ENCODE assay signal across 8 mouse cellular contexts in genomic region chr15:84854171-84854811, GRCm38 (mm10). TPM values are rescaled to one million over a fixed set of nuclear protein-coding genes. Genes with fewer than 3 reads are reported as not detected.
DNase-seq lines count a peak whose midpoint lies in the region; ATAC-seq and TF ChIP-seq lines count a peak whose summit lies in the region.

No protein-coding gene starts in this region.

- H3K9ac ChIP-seq in heart, adult 2 months (ENCODE audit: low read depth, low read length) = peak overlapping the region; percentile 3; the same call in 1 of the 2 replicates
- no peak overlapping the region for H3K9ac ChIP-seq in heart, embryonic 15.5 days
- peak overlapping the region; percentile 74 for H3K9ac ChIP-seq in neural tube, embryonic 15.5 days (replicated peaks)

- peak overlapping the region; percentile 100 for H3K4me2 ChIP-seq in heart, embryonic 15.5 days
- peak overlapping the region; percentile 96 for H3K4me2 ChIP-seq in neural tube, embryonic 15.5 days

- peak overlapping the region; percentile 71 for H3K4me3 ChIP-seq in heart, adult 2 months
- peak overlapping the region; percentile 96 for H3K4me3 ChIP-seq in cerebellum, adult 2 months (replicated peaks; ENCODE audit: insufficient read depth, low read depth, low read length)
- H3K4me3 ChIP-seq in heart, embryonic 15.5 days = peak overlapping the region; percentile 80
- H3K4me3 ChIP-seq in neural tube, embryonic 15.5 days (replicated peaks) = peak overlapping the region; percentile 81

- H3K36me3 ChIP-seq in heart, adult 2 months (ENCODE audit: control insufficient read depth, insufficient read depth, low read length) = no peaks in the 10 kb centered on the region
- H3K36me3 ChIP-seq in heart, embryonic 15.5 days = no peaks in the 10 kb centered on the region
- no peaks in the 10 kb centered on the region for H3K36me3 ChIP-seq in neural tube, embryonic 15.5 days

- DNase-seq in heart, adult 2 months = peak in 1 of 2 experiments; percentile 29
- no peak for DNase-seq in heart, adult 9 months (ENCODE audit: low spot score in 2 of 2)
- peak; percentile 34 for DNase-seq in 3134 (ENCODE audit: extremely low read depth, insufficient read length, low spot score)
- peak in 1 of 2 experiments; percentile 61 for DNase-seq in cerebellum, adult 2 months
- DNase-seq in left cerebral cortex, postnatal 4 days = peak; percentile 56
- no peak for DNase-seq in spleen, postnatal 36 days (ENCODE audit: low spot score in 2 of 2)

- no peak overlapping the region; the same call in 1 of the 2 replicates for H3K27ac ChIP-seq in heart, adult 2 months
- H3K27ac ChIP-seq in cerebellum, adult 2 months (ENCODE audit: insufficient read depth, low read length) = peak overlapping the region; percentile 94
- no peak overlapping the region for H3K27ac ChIP-seq in heart, embryonic 15.5 days
- peak overlapping the region; percentile 97 for H3K27ac ChIP-seq in neural tube, embryonic 15.5 days (replicated peaks)

- H3K27me3 ChIP-seq in heart, adult 2 months (ENCODE audit: control insufficient read depth, insufficient read depth, low read length) = no peaks in the 10 kb centered on the region
- H3K27me3 ChIP-seq in cerebellum, adult 2 months (ENCODE audit: control insufficient read depth, insufficient read depth, low read length) = no peaks in the 10 kb centered on the region
- peaks cover 31% of the 10 kb centered on the region for H3K27me3 ChIP-seq in heart, embryonic 15.5 days
- no peaks in the 10 kb centered on the region for H3K27me3 ChIP-seq in neural tube, embryonic 15.5 days (replicated peaks)

- WGBS in heart, adult 2 months = under 1% methylated on average over 49 of the region's 49 CpGs
- under 1% methylated on average over 49 of the region's 49 CpGs for WGBS in cerebellum, adult 2 months
- WGBS in heart, embryonic 15.5 days = under 1% methylated on average over 49 of the region's 49 CpGs
- under 1% methylated on average over 49 of the region's 49 CpGs for WGBS in neural tube, embryonic 15.5 days

- no peak for ATAC-seq in heart, embryonic 15.5 days (replicated peaks; ENCODE audit: insufficient number of reproducible peaks, insufficient read depth, low FRiP score, low read depth)
- no peak for ATAC-seq in neural tube, embryonic 15.5 days (ENCODE audit: low FRiP score)

- TF ChIP-seq EP300 in heart, adult 2 months (IDR thresholded peaks at IDR 0.05; ENCODE audit: insufficient read depth, low read depth, low read length) = no peak

- intact Hi-C loops in heart, adult 2 months (cut with DNase I) = loop anchor here (2.0 to 10.0 kb wide), 3 partner anchors 25 to 139 kb away; partner anchors contain the start of gene 5031439G07Rik
- intact Hi-C loops in left cerebral cortex, postnatal 4 days (cut with DNase I) = loop anchor here (10.0 kb wide), 1 partner anchor 71 kb away; the partner anchor contains the start of genes Gm29666 and Nup50

- TF ChIP-seq CTCF in heart, adult 2 months (IDR thresholded peaks at IDR 0.05) = no peak
- no peak for TF ChIP-seq CTCF in cerebellum, adult 2 months (IDR thresholded peaks at IDR 0.05; ENCODE audit: borderline replicate concordance, insufficient read depth, low read depth, low read length)

- 0 out of 2 replicates have a peak, but pooled peaks cover 2% of the 10 kb centered on the region for H3K79me2 ChIP-seq in heart, adult 2 months (replicated peaks; ENCODE audit: control insufficient read depth, insufficient read depth, low read length)

- no peak for TF ChIP-seq POLR2A in heart, adult 2 months (IDR thresholded peaks at IDR 0.05; ENCODE audit: insufficient read depth, low read depth, low read length)
- TF ChIP-seq POLR2A in cerebellum, adult 2 months (IDR thresholded peaks at IDR 0.05; ENCODE audit: borderline replicate concordance, insufficient read depth, low read length) = no peak

- H3K4me1 ChIP-seq in heart, adult 2 months (ENCODE audit: control insufficient read depth, insufficient read depth, low read length) = no peaks in the 10 kb centered on the region
- peaks cover 12% of the 10 kb centered on the region; the same call in 1 of the 2 replicates for H3K4me1 ChIP-seq in cerebellum, adult 2 months (ENCODE audit: control insufficient read depth, insufficient read depth, low read length)
- H3K4me1 ChIP-seq in heart, embryonic 15.5 days (replicated peaks) = peaks cover 45% of the 10 kb centered on the region
- peaks cover 59% of the 10 kb centered on the region for H3K4me1 ChIP-seq in neural tube, embryonic 15.5 days

- no peaks in the 10 kb centered on the region for H3K9me3 ChIP-seq in heart, embryonic 15.5 days (replicated peaks)
- no peaks in the 10 kb centered on the region for H3K9me3 ChIP-seq in neural tube, embryonic 15.5 days (replicated peaks)

RNA-seq across cellular contexts. Expression of gene Phf21b, which starts 1.6 kb away (rescaled TPM):
- 1 to 10 TPM; 1.1 TPM for total RNA-seq in heart, adult 2 months (2021)
- 3.3 and 4.1 TPM in 2 replicates for polyA plus RNA-seq in heart, adult 2 months (2012; rRNA removed)
- polyA plus RNA-seq in cerebellum, adult 2 months (2012; rRNA removed) = 36.5 and 37.1 TPM in 2 replicates
- 0.16 and 0.46 TPM in 2 replicates for polyA plus RNA-seq in heart, embryonic 15.5 days (2015; fragmentation: Nextera tagmentation; extraction: Ambion mirVana)
- 10 to 100 TPM in 1 of 2 experiments, 1 to 10 TPM in 1; 9.3 to 13.1 TPM for total RNA-seq in left cerebral cortex, postnatal 4 days (2021)
- 2.6 and 3.3 TPM in 2 replicates for polyA plus RNA-seq in neural tube, embryonic 15.5 days (2015; fragmentation: Nextera tagmentation; extraction: Ambion mirVana)

Comparison
In these comparisons a context has a peak if more than half of its experiments do, and no peak if none do; other contexts are left out.
1. DNase-seq: peak in 3134 (single experiment) and left cerebral cortex, postnatal 4 days (single experiment); none in heart, adult 9 months (0 of 2) and spleen, postnatal 36 days (0 of 2).
2. H3K27ac ChIP-seq: peak in cerebellum, adult 2 months (single experiment) and neural tube, embryonic 15.5 days (single experiment); none in heart, adult 2 months (single experiment) and heart, embryonic 15.5 days (single experiment).
3. Peak in every context shown above with its lines, with median percentiles within 50 percentile points of each other: H3K4me3 ChIP-seq.